Mouse (Mus musculus): ENCODE data around the gene Anxa9. TPM values are rescaled to one million over a fixed set of nuclear protein-coding genes. Genes with fewer than 3 reads are reported as not detected.
A peak's percentile ranks its signal among the peaks of the same experiment; 100 is the strongest.

The Anxa9 gene
- polyA plus RNA-seq, 1 experiment from 2014 or later, result 0.84 TPM

DNA sequence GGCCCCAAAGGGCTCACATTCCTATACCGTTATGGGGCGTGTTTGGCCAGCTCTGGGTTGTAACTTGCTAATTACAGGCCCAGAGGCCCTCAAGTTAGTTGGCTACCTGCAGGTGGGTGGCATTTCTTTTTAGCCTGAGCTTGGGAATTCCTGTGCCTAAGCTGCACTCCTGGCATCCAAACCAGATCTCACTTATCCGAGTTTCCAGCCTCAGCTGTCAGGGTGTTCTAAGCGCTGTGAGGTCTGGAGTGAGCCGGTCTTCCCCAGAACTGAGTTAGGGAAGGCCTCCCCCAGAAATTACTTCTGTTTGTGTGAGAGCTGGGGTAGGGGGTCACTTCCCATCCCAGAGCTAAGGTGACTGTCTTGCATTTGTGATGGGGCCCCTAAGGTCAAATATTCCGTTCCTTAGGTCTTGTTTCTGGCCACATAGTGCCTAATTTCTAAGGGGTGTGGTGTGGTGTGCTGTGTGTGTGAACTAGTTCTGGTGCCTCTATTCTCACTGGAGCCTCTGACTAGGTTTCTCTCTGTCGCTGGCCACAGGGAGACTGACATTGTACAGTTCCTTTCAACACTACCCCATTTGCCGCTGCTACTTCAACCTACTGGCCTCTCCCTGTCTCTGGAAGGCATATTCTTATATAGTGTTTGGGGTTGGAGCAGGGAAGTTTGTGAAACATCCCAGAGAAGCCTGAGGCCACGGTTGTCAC, 9.0 kb upstream of the Anxa9 start:
- no peaks in the 10 kb centered on the region for H3K9me3 ChIP-seq (replicated peaks; ENCODE audit: control insufficient read depth, low read length)
- ATAC-seq (replicated peaks; ENCODE audit: insufficient number of reproducible peaks, low FRiP score, low TSS enrichment), result no peak; the same call in 1 of the 2 replicates
- no peaks in the 10 kb centered on the region for H3K27me3 ChIP-seq (ENCODE audit: control insufficient read depth, insufficient read depth, low read length)
- peaks cover 7% of the 10 kb centered on the region for H3K36me3 ChIP-seq (ENCODE audit: control insufficient read depth, insufficient read depth, low read length)
- H3K4me2 ChIP-seq, result peak overlapping the region; percentile 94
- peak overlapping the region; percentile 99 for H3K9ac ChIP-seq (ENCODE audit: low read depth, low read length)
- H3K4me1 ChIP-seq (ENCODE audit: control insufficient read depth, insufficient read depth, low read length), result peaks cover 45% of the 10 kb centered on the region
- H3K27ac ChIP-seq (ENCODE audit: low read depth, low read length), result peak overlapping the region; percentile 96
- H3K4me3 ChIP-seq (ENCODE audit: low read depth, low read length), result peak overlapping the region; percentile 91
- 6% methylated on average over 9 of the region's 9 CpGs for WGBS (ENCODE audit: insufficient replicate concordance)

DNA sequence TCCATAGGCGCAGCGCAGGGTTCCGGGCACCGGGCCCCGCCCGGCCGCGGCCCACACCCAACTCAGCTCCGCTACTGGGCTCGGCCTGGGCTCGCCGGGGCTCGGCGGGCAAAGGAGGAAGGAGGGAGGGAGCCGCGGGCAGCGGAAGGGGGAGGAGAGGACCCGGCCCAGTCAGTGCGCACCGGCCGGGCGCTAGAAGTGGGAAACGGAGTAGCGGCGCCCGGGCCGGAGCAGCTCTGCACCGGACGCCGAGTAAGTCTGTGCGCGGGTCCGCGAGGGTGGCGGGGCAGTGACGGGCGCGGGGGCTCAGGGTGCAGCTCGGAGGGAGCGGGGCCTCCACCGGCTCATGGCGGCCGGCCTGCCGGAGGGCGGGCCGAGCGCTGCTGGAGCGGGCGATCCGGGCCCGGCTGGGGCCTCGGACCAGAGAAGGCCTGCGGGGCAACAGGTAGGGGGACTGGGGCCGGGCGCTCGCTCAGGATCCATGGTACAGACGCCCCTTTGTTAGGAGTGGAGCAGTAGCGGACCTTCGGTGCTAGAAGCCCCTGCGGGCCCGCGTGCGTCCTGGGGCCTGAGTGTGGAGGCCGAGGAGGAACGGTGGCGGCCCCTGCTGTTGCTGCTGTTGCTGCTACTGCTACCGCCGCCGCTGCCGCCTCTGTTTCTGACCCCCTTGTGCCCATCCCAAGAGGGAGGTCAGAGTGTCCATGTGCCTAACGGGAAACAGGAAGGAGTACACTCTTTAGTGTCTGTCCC, 8.3 kb upstream of the Anxa9 start:
- Histone ChIP-seq H3K4me3 (ENCODE audit: low read depth, low read length) (peak overlapping the region; percentile 91), H3K27ac (ENCODE audit: low read depth, low read length) (peak overlapping the region; percentile 96), H3K9me3 (replicated peaks; ENCODE audit: control insufficient read depth, low read length) (no peaks in the 10 kb centered on the region), H3K4me2 (peak overlapping the region; percentile 94), H3K9ac (ENCODE audit: low read depth, low read length) (peak overlapping the region; percentile 99), H3K4me1 (ENCODE audit: control insufficient read depth, insufficient read depth, low read length) (peaks cover 45% of the 10 kb centered on the region), H3K27me3 (ENCODE audit: control insufficient read depth, insufficient read depth, low read length) (no peaks in the 10 kb centered on the region), H3K36me3 (ENCODE audit: control insufficient read depth, insufficient read depth, low read length) (no peaks in the 10 kb centered on the region)
- WGBS (ENCODE audit: insufficient replicate concordance), result under 1% methylated on average over 62 of the region's 71 CpGs
- peak; percentile 88 for ATAC-seq (replicated peaks; ENCODE audit: insufficient number of reproducible peaks, low FRiP score, low TSS enrichment)

- no peaks in the 10 kb centered on the region for H3K36me3 ChIP-seq (ENCODE audit: control insufficient read depth, insufficient read depth, low read length)
- H3K27me3 ChIP-seq (ENCODE audit: control insufficient read depth, insufficient read depth, low read length), result no peaks in the 10 kb centered on the region
- H3K9ac ChIP-seq (ENCODE audit: low read depth, low read length), result peak within 1 kb of the TSS; percentile 99
- WGBS (ENCODE audit: insufficient replicate concordance), result 2% methylated on average over 23 of the region's 27 CpGs
- H3K27ac ChIP-seq (ENCODE audit: low read depth, low read length), result peak within 1 kb of the TSS; percentile 96
- H3K4me3 ChIP-seq (ENCODE audit: low read depth, low read length), result peak within 1 kb of the TSS; percentile 91
- no peak for ATAC-seq (replicated peaks; ENCODE audit: insufficient number of reproducible peaks, low FRiP score, low TSS enrichment)
- peaks cover 41% of the 10 kb centered on the region for H3K4me1 ChIP-seq (ENCODE audit: control insufficient read depth, insufficient read depth, low read length)
- peak within 1 kb of the TSS; percentile 94 for H3K4me2 ChIP-seq
- H3K9me3 ChIP-seq (replicated peaks; ENCODE audit: control insufficient read depth, low read length), result no peaks in the 10 kb centered on the region
Measured at GRCm38 (mm10) chr3:95314486-95315093, 7.6 kb upstream of the Anxa9 start, which contains the start of gene Cers2. Gene Cers2 (plus strand): TSS chr3:95314791.

DNA sequence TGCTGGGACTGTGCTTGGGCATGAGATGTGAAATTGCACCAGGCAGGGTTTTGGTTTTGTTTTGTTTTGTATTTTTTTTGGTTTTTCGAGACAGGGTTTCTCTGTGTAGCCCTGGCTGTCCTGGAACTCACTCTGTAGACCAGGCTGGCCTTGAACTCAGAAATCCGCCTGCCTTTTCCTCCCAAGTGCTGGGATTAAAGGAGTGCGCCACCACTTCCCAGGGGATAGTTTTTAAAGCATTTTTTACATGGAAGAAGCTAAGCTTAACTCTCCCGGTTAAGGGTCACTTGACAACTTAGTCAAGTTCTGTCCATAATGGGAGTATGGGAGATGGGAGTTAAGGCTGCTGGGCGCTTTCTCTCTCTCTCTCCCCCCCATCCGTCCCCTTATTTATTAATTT, 7.1 kb upstream of the Anxa9 start:
- Histone ChIP-seq H3K27me3 (ENCODE audit: control insufficient read depth, insufficient read depth, low read length) (no peaks in the 10 kb centered on the region), H3K36me3 (ENCODE audit: control insufficient read depth, insufficient read depth, low read length) (no peaks in the 10 kb centered on the region), H3K4me1 (ENCODE audit: control insufficient read depth, insufficient read depth, low read length) (peaks cover 37% of the 10 kb centered on the region), H3K4me2 (peak overlapping the region; percentile 94), H3K4me3 (ENCODE audit: low read depth, low read length) (peak overlapping the region; percentile 91), H3K27ac (ENCODE audit: low read depth, low read length) (no peak overlapping the region), H3K9me3 (replicated peaks; ENCODE audit: control insufficient read depth, low read length) (no peaks in the 10 kb centered on the region), H3K9ac (ENCODE audit: low read depth, low read length) (peak overlapping the region; percentile 99; the same call in 1 of the 2 replicates)
- 63% methylated on average over 6 of the region's 6 CpGs for WGBS (ENCODE audit: insufficient replicate concordance)
- no peak for ATAC-seq (replicated peaks; ENCODE audit: insufficient number of reproducible peaks, low FRiP score, low TSS enrichment)

GRCm38 (mm10) chr3:95313476-95313875, 6.5 kb upstream of the Anxa9 start:
- ATAC-seq (replicated peaks; ENCODE audit: insufficient number of reproducible peaks, low FRiP score, low TSS enrichment), result no peak
- no peak overlapping the region for H3K4me3 ChIP-seq (ENCODE audit: low read depth, low read length)
- 37% methylated on average over 7 of the region's 7 CpGs for WGBS (ENCODE audit: insufficient replicate concordance)
- peak overlapping the region; percentile 35; the same call in 1 of the 2 replicates for H3K27ac ChIP-seq (ENCODE audit: low read depth, low read length)
- no peaks in the 10 kb centered on the region for H3K36me3 ChIP-seq (ENCODE audit: control insufficient read depth, insufficient read depth, low read length)
- H3K9ac ChIP-seq (ENCODE audit: low read depth, low read length), result peak overlapping the region; percentile 46; the same call in 1 of the 2 replicates
- H3K4me2 ChIP-seq, result peak overlapping the region; percentile 40
- no peaks in the 10 kb centered on the region for H3K27me3 ChIP-seq (ENCODE audit: control insufficient read depth, insufficient read depth, low read length)
- no peaks in the 10 kb centered on the region for H3K9me3 ChIP-seq (replicated peaks; ENCODE audit: control insufficient read depth, low read length)
- H3K4me1 ChIP-seq (ENCODE audit: control insufficient read depth, insufficient read depth, low read length), result peaks cover 31% of the 10 kb centered on the region

DNA sequence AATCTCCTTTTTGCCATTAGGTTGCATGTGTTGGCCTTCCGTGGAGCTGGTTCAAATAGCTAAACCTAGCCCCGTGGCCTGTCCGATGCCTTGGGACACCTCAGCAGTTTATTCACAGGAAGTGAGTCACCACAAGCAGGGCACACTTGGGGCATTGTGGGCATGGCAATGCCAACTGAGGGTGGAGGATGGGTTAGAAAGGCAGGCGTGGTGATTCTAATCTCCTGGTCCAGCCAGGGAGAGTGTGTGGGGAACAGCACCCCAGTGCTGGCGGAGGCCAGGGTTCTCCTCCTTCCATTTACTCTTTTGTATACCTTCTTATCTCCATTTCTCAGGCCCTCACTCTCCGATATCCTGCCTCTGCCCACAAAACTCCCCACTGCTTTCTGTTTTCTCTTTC, 5.6 kb upstream of the Anxa9 start:
- H3K4me3 ChIP-seq (ENCODE audit: low read depth, low read length), result no peak overlapping the region; the same call in 1 of the 2 replicates
- no peaks in the 10 kb centered on the region for H3K27me3 ChIP-seq (ENCODE audit: control insufficient read depth, insufficient read depth, low read length)
- ATAC-seq (replicated peaks; ENCODE audit: insufficient number of reproducible peaks, low FRiP score, low TSS enrichment), result no peak
- H3K9ac ChIP-seq (ENCODE audit: low read depth, low read length), result no peak overlapping the region
- no peaks in the 10 kb centered on the region for H3K36me3 ChIP-seq (ENCODE audit: control insufficient read depth, insufficient read depth, low read length)
- H3K9me3 ChIP-seq (replicated peaks; ENCODE audit: control insufficient read depth, low read length), result no peaks in the 10 kb centered on the region
- peak overlapping the region; percentile 31 for H3K4me2 ChIP-seq
- H3K27ac ChIP-seq (ENCODE audit: low read depth, low read length), result no peak overlapping the region; the same call in 1 of the 2 replicates
- 44% methylated on average over 6 of the region's 6 CpGs for WGBS (ENCODE audit: insufficient replicate concordance)
- H3K4me1 ChIP-seq (ENCODE audit: control insufficient read depth, insufficient read depth, low read length), result peaks cover 24% of the 10 kb centered on the region

- WGBS (ENCODE audit: insufficient replicate concordance), result 65% methylated on average over 9 of the region's 9 CpGs
- H3K9me3 ChIP-seq (replicated peaks; ENCODE audit: control insufficient read depth, low read length), result no peaks in the 10 kb centered on the region
- H3K27me3 ChIP-seq (ENCODE audit: control insufficient read depth, insufficient read depth, low read length), result no peaks in the 10 kb centered on the region
- no peak overlapping the region for H3K9ac ChIP-seq (ENCODE audit: low read depth, low read length)
- H3K4me1 ChIP-seq (ENCODE audit: control insufficient read depth, insufficient read depth, low read length), result peaks cover 23% of the 10 kb centered on the region
- H3K36me3 ChIP-seq (ENCODE audit: control insufficient read depth, insufficient read depth, low read length), result no peaks in the 10 kb centered on the region
- no peak overlapping the region for H3K4me3 ChIP-seq (ENCODE audit: low read depth, low read length)
- no peak overlapping the region for H3K27ac ChIP-seq (ENCODE audit: low read depth, low read length)
- no peak for ATAC-seq (replicated peaks; ENCODE audit: insufficient number of reproducible peaks, low FRiP score, low TSS enrichment)
- H3K4me2 ChIP-seq, result no peak overlapping the region
Measured at GRCm38 (mm10) chr3:95310968-95311882, 4.2 kb upstream of the Anxa9 start.

- Histone ChIP-seq H3K4me1 (ENCODE audit: control insufficient read depth, insufficient read depth, low read length) (peaks cover 22% of the 10 kb centered on the region), H3K27ac (ENCODE audit: low read depth, low read length) (no peak overlapping the region), H3K36me3 (ENCODE audit: control insufficient read depth, insufficient read depth, low read length) (no peaks in the 10 kb centered on the region), H3K9ac (ENCODE audit: low read depth, low read length) (no peak overlapping the region), H3K4me2 (no peak overlapping the region), H3K27me3 (ENCODE audit: control insufficient read depth, insufficient read depth, low read length) (no peaks in the 10 kb centered on the region), H3K4me3 (ENCODE audit: low read depth, low read length) (no peak overlapping the region), H3K9me3 (replicated peaks; ENCODE audit: control insufficient read depth, low read length) (no peaks in the 10 kb centered on the region)
- ATAC-seq (replicated peaks; ENCODE audit: insufficient number of reproducible peaks, low FRiP score, low TSS enrichment), result no peak
- 58% methylated on average over 3 of the region's 3 CpGs for WGBS (ENCODE audit: insufficient replicate concordance)
Measured at GRCm38 (mm10) chr3:95310496-95310895, 3.5 kb upstream of the Anxa9 start.
